Mouse (Mus musculus) liver, embryonic 14.5 days (tissue): ENCODE measurements around the gene Lgr6.
A peak's percentile ranks its signal among the peaks of the same experiment; 100 is the strongest.

ENCODE experiments used
- CTCF ChIP-seq: IDR thresholded peaks from 2 replicates; pipeline ENCODE4 v1.5.1; 2016; ENCODE audit warnings: antibody characterized with exemption, low read depth, control low read depth
- EP300 ChIP-seq: IDR thresholded peaks from 2 replicates; pipeline ENCODE4 v1.6.1; 2016; ENCODE audit warnings: antibody characterized with exemption, low read depth

DNA sequence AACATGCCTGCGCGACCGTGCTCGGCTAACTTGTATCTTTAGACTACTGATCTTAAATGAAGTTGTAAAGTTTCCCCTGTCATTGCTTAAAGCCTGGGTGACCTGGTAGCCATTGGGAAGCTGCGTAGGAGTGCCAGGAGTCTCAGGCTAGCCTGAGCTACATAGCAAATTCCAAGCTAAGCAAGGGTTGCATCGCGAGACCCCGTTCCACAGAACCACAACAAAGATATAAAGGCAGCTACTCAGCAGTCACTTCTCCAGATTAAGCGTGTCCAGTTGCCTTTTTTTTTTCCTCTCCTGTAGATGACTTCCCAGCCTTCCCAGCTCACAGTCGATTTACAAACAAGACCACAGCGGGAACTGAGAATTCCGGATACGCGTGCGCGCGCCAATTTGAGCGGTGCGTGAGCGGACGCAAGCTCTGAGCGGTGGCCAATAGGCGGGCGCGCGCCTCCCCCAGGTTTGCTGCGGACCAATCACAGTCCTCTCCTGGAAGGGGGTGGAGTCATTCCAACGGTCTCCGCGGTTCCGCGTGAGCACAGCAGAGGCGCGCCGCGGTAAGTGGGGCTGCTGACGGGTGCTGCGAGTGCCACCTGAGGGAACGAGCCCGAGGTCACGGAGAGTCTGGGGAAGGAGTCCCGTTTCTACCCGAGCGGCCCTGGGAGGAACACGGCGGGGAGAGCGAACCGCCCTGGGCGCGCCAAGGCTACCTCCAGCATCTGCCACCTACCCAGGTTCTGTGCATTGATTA lies 142.8 kb downstream of the Lgr6 start, which contains the start of gene Ube2t:
- peak; percentile 40 for TF ChIP-seq CTCF
- TF ChIP-seq EP300 = no peak; the same call in 1 of the 2 replicates
